Mouse (Mus musculus) small intestine, adult 2 months (tissue): ENCODE results near the gene Hbb-bh1. TPM values are rescaled to one million over a fixed set of nuclear protein-coding genes. Genes with fewer than 3 reads are reported as not detected.

ENCODE experiments used
- H3K27ac ChIP-seq: fragments of 200-500 bp; 2 replicates; pipeline ENCODE4 v1.5.1; 2012; ENCODE audit warnings: low read depth, low read length, control low read depth, inconsistent platforms; ENCODE audit not compliant: insufficient read depth
- H3K27me3 ChIP-seq: fragments of 200-500 bp; 2 replicates; pipeline ENCODE4 v1.6.1; 2012; ENCODE audit warnings: mild to moderate bottlenecking, moderate library complexity, low read length, inconsistent platforms; ENCODE audit not compliant: control insufficient read depth, insufficient read depth
- H3K36me3 ChIP-seq: fragments of 200-500 bp; 2 replicates; pipeline ENCODE4 v1.6.1; 2012; ENCODE audit warnings: mild to moderate bottlenecking, low read length, control low read depth, inconsistent platforms; ENCODE audit not compliant: control insufficient read depth, insufficient read depth
- H3K4me1 ChIP-seq: fragments of 200-500 bp; 2 replicates; pipeline ENCODE4 v1.6.1; 2012; ENCODE audit warnings: low read length, inconsistent platforms, mixed read lengths; ENCODE audit not compliant: control insufficient read depth, insufficient read depth, insufficient read length
- H3K4me3 ChIP-seq: fragments of 200-500 bp; 2 replicates; pipeline ENCODE4 v1.5.1; 2012; ENCODE audit warnings: low read depth, mild to moderate bottlenecking, control low read depth, inconsistent platforms, low read length, moderate library complexity
- CTCF ChIP-seq: fragments of 200-500 bp; IDR thresholded peaks from 2 replicates; pipeline ENCODE4 v1.5.1; 2012; ENCODE audit warnings: low read depth, mild to moderate bottlenecking, control low read depth, inconsistent platforms, low read length, moderate library complexity, mixed read lengths; ENCODE audit not compliant: insufficient replicate concordance, insufficient read length; ENCODE audit errors: extremely low read depth
- POLR2A ChIP-seq: fragments of 200-500 bp; IDR thresholded peaks from 2 replicates; pipeline ENCODE4 v1.6.1; 2012; ENCODE audit warnings: low read depth, mild to moderate bottlenecking, control low read depth, inconsistent platforms, low read length, moderate library complexity
- WGBS: fragments of 180-500 bp; shearing (Covaris S2); methylation state at CpG from one replicate; pipeline ENCODE4 v1.1.7; 2018; 5-methylcytosine and 5-hydroxymethylcytosine counted together
- polyA plus RNA-seq: library from polyadenylated mRNA; depleted of rRNA; stranded (reverse); fragments of >200 nt; gene quantifications from 2 replicates; pipeline ENCODE4 v1.2.3, GENCODE M21; 2012; rRNA removed

Hbb-bh1 gene
- not detected in 2 replicates for polyA plus RNA-seq

- Histone ChIP-seq H3K27me3 (no peaks in the 10 kb centered on the region), H3K36me3 (no peaks in the 10 kb centered on the region), H3K4me3 (no peak within 1 kb of the TSS), H3K4me1 (no peaks in the 10 kb centered on the region), H3K27ac (no peak within 1 kb of the TSS)
- TF ChIP-seq POLR2A = no peak
- TF ChIP-seq CTCF = no peak
- WGBS = 68% methylated on average over 2 of the region's 2 CpGs
Observed at GRCm38 (mm10) chr7:103843034-103843433, at the start of gene Hbb-bh1. TSS of gene Hbb-bh1 (minus strand) at chr7:103843164.

GRCm38 (mm10) chr7:103886152-103886551 lies 43.2 kb upstream of the Hbb-bh1 start, which contains the start of gene Olfr66:
TSS of gene Olfr66 (minus strand) at chr7:103886252.
- Histone ChIP-seq H3K27me3 (no peaks in the 10 kb centered on the region), H3K36me3 (no peaks in the 10 kb centered on the region), H3K4me1 (no peaks in the 10 kb centered on the region), H3K27ac (no peak within 1 kb of the TSS), H3K4me3 (no peak within 1 kb of the TSS)
- TF ChIP-seq CTCF = no peak
- no peak for TF ChIP-seq POLR2A

DNA sequence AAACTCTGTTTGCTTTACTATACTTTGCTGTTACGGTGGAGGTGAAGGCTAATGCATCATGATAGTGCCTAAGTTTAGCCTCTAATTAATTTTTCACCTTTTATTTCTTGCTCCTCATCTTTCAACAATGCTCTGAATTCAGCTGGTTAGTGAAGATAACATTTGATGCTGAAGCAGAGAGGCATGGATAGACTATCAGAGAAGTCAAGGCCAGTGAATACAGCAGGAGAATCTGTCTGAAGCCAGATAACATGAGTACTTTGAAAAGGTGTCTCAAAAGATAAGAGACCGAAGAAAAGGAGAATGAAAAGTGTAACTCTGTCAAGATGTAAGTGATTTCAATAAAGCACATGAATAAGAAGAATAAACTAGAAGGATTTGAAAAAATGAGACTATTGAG lies 34.1 kb upstream of the Hbb-bh1 start:
- WGBS = 78% methylated on average over 2 of the region's 2 CpGs
- no peaks in the 10 kb centered on the region for H3K4me1 ChIP-seq
- H3K27ac ChIP-seq = no peak overlapping the region
- H3K27me3 ChIP-seq = no peaks in the 10 kb centered on the region
- no peak for TF ChIP-seq CTCF
- no peak for TF ChIP-seq POLR2A
- no peak overlapping the region for H3K4me3 ChIP-seq
- H3K36me3 ChIP-seq = no peaks in the 10 kb centered on the region

DNA sequence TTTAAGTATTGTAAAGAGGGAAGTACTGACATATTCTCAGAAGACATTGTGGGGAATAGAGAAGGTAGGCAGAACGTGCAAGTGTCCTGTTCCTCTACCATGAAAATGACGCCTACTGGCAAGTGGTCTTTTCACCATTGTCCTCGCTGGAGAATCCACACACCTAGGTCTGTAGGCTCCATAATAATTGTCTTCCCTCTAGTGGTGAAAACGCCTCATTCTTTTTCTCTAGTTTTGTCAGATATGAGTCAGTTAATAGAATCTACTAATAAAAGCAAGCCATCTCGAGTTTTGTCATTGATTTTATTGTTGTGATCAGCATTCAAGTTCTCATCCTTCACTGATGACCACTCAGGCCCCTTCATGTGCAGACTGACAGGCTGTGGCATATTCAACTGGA lies 31.5 kb upstream of the Hbb-bh1 start:
- TF ChIP-seq CTCF (no peak), POLR2A (no peak)

GRCm38 (mm10) chr7:103873064-103873463 lies 30.1 kb upstream of the Hbb-bh1 start:
- Histone ChIP-seq H3K36me3 (no peaks in the 10 kb centered on the region), H3K4me1 (no peaks in the 10 kb centered on the region), H3K27me3 (no peaks in the 10 kb centered on the region), H3K4me3 (no peak overlapping the region), H3K27ac (no peak overlapping the region)
- WGBS = 2% methylated on average over 1 of the region's 1 CpGs
- no peak for TF ChIP-seq POLR2A
- TF ChIP-seq CTCF = no peak

More for the DNA sequence above, 31.5 kb upstream of the Hbb-bh1 start:
- Histone ChIP-seq H3K4me1 (no peaks in the 10 kb centered on the region), H3K27ac (no peak overlapping the region), H3K36me3 (no peaks in the 10 kb centered on the region), H3K4me3 (no peak overlapping the region), H3K27me3 (no peaks in the 10 kb centered on the region)
- 37% methylated on average over 5 of the region's 5 CpGs for WGBS

GRCm38 (mm10) chr7:103870667-103871066 lies 27.7 kb upstream of the Hbb-bh1 start:
- TF ChIP-seq CTCF = no peak
- TF ChIP-seq POLR2A = no peak
- Histone ChIP-seq H3K27me3 (no peaks in the 10 kb centered on the region), H3K27ac (no peak overlapping the region), H3K36me3 (no peaks in the 10 kb centered on the region), H3K4me1 (no peaks in the 10 kb centered on the region), H3K4me3 (no peak overlapping the region)

- Histone ChIP-seq H3K4me1 (no peaks in the 10 kb centered on the region), H3K36me3 (no peaks in the 10 kb centered on the region), H3K27me3 (no peaks in the 10 kb centered on the region), H3K27ac (no peak overlapping the region), H3K4me3 (no peak overlapping the region)
- no peak for TF ChIP-seq POLR2A
- no peak for TF ChIP-seq CTCF
Observed at GRCm38 (mm10) chr7:103865716-103866115, 22.8 kb upstream of the Hbb-bh1 start.

DNA sequence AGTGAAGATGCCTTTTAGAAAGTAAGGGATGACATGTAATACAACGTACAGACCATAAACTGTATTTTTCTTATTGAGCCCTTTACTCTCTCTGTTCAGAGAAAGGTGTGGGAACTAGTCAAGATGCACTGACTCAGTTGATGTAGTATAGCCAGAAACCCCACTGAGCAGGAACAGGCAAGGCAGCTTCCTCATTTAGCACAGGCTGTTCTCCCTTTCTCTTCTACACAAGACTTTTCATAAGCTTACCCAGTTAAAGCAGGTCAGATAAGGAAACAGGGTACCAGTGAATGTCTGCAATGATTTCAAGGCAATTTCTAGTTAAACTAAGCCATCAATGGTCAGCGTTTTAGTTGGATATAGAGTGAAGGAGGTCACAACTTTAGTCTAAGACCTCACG lies 18.6 kb upstream of the Hbb-bh1 start:
- 77% methylated on average over 3 of the region's 3 CpGs for WGBS
- TF ChIP-seq CTCF (no peak), POLR2A (no peak)
- no peaks in the 10 kb centered on the region for H3K36me3 ChIP-seq

More for the DNA sequence above, 18.6 kb upstream of the Hbb-bh1 start:
- no peaks in the 10 kb centered on the region for H3K27me3 ChIP-seq
- H3K4me3 ChIP-seq = no peak overlapping the region
- no peaks in the 10 kb centered on the region for H3K4me1 ChIP-seq
- no peak overlapping the region for H3K27ac ChIP-seq
